Mouse (Mus musculus) cerebellum, adult 11-12 months (tissue): Measurements from ENCODE around the gene Prl4a1.
"Not testable (repeated sequence)": the region's sequence is repeated elsewhere in the genome, so short reads cannot be mapped to it uniquely, and the experiment has no call there.

Source experiments
- DNase-seq: peaks from one replicate; pipeline ENCODE4 v3.0.0; 2022

The Prl4a1 gene

GRCm38 (mm10) chr13:28015912-28016311, at the start of gene Prl4a1:
Prl4a1 (plus strand) TSS chr13:28016212.
- no peak for DNase-seq

DNA sequence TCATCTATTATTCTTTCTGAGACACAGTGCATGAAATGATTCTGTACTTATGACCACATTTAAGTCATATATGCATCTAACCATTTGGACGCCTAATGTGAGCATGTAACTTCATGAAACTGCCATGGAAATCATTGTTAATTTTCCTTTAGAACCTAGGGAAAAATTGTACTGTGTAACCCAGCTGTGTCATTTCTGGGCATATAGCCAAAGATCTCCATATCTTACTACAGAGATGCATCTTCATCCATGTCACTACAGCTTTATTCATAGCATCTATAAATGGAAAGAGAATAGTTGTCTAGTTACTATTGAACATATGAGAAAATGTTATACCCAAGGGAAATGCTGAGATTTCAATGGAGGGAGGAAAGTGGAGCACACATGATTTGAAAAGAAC, 43.1 kb upstream of the Prl4a1 start:
- DNase-seq, result no peak

GRCm38 (mm10) chr13:27974281-27974680, 41.7 kb upstream of the Prl4a1 start:
- not testable (repeated sequence) for DNase-seq

DNA sequence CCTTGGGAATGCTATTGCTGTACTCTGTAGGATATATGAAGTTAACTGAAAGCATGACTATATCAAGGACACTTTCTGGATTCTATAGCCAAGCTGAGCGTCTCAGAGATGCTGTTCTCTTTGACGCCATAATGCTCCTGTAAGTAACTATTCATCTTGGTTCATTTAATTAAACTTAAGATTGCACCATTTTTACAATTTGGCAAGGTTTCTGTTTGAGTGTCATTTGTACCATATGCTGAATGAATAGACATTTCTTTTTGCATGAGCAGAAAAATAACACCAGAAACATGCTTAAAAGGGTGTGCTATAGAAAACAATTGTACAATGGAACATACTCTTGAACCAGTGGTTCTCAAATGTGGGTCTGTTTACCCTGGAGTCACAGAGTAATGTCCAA, 38.4 kb upstream of the Prl4a1 start:
- DNase-seq, result no peak

GRCm38 (mm10) chr13:27996557-27996956, 19.5 kb upstream of the Prl4a1 start:
- not testable (repeated sequence) for DNase-seq

GRCm38 (mm10) chr13:28029330-28029729, 13.3 kb downstream of the Prl4a1 start:
- DNase-seq, result no peak

GRCm38 (mm10) chr13:28069315-28069714, 53.3 kb downstream of the Prl4a1 start:
- DNase-seq, result no peak
